Mouse (Mus musculus): ENCODE measurements around the gene Pcnx3. TPM values are rescaled to one million over a fixed set of nuclear protein-coding genes. Genes with fewer than 3 reads are reported as not detected.
"Not testable (repeated sequence)": the region's sequence is repeated elsewhere in the genome, so short reads cannot be mapped to it uniquely, and the experiment has no call there.

The Pcnx3 gene
- polyA plus RNA-seq, 1 experiment from 2014 or later, result 29.2 TPM

GRCm38 (mm10) chr19:5689088-5689428, 350 bp upstream of the Pcnx3 start:
- H3K4me1 ChIP-seq, result peaks cover 53% of the 10 kb centered on the region
- ATAC-seq (replicated peaks), result no peak

DNA sequence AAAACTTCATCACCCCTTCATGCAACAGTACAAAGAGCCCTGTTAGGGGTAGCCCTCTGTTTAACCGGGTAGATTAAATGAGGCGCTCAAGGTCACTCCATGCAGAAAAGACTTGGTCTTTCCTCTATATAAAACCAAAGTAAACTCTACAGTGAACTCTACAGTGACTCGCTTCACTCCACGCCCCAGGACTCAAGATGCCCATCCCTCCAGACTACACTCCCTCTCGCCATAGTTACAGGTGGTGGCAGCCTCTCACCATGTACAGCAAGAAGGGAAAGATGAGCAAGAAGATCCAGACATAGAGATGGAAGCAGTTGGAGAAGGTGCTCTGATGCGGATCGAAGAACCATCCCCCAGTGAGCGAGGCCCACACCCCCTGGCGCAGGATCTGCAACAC, 970 bp downstream of the Pcnx3 start:
- peaks cover 49% of the 10 kb centered on the region for H3K4me1 ChIP-seq
- H3K4me3 ChIP-seq, result peak overlapping the region; percentile 98
- H3K27me3 ChIP-seq (replicated peaks), result no peaks in the 10 kb centered on the region
- H3K27ac ChIP-seq, result peak overlapping the region; percentile 88
- H3K36me3 ChIP-seq (replicated peaks), result peaks cover 37% of the 10 kb centered on the region
- H3K9me3 ChIP-seq, result no peaks in the 10 kb centered on the region
- WGBS, result 21% methylated on average over 9 of the region's 9 CpGs
- peak overlapping the region; percentile 99 for H3K4me2 ChIP-seq
- ATAC-seq (replicated peaks), result no peak
- peak overlapping the region; percentile 95 for H3K9ac ChIP-seq

More at GRCm38 (mm10) chr19:5689088-5689428, 350 bp upstream of the Pcnx3 start:
- Histone ChIP-seq H3K4me3 (peak overlapping the region; percentile 98), H3K9ac (peak overlapping the region; percentile 61), H3K27ac (peak overlapping the region; percentile 88), H3K27me3 (replicated peaks) (no peaks in the 10 kb centered on the region), H3K36me3 (replicated peaks) (peaks cover 24% of the 10 kb centered on the region), H3K9me3 (no peaks in the 10 kb centered on the region), H3K4me2 (peak overlapping the region; percentile 99)
- under 1% methylated on average over 7 of the region's 7 CpGs for WGBS

DNA sequence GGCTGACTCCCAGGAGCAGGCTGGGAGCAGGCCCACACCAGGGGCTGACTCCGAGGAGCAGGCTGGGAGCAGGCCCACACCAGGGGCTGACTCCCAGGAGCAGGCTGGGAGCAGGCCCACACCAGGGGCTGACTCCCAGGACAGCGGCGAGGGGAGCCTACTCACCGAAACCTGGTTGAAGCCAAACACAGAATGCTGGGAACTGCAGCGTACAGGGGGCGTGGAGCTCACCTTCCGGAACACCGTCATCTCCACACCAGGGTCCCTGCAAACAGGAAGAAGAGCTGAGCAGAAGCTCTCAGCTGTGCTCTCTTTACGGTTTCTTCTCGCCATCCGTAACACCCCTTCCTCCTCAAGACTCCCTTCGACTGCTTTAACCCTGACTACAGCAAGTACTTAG, 1.8 kb downstream of the Pcnx3 start:
- H3K4me2 ChIP-seq, result peak overlapping the region; percentile 99
- peaks cover 41% of the 10 kb centered on the region for H3K4me1 ChIP-seq
- ATAC-seq (replicated peaks); H3K27me3 ChIP-seq (replicated peaks); H3K27ac ChIP-seq; H3K9me3 ChIP-seq: not testable (repeated sequence)
- H3K9ac ChIP-seq, result peak overlapping the region; percentile 95; the same call in 1 of the 2 replicates
- 96% methylated on average over 12 of the region's 12 CpGs for WGBS
- peaks cover 45% of the 10 kb centered on the region for H3K36me3 ChIP-seq (replicated peaks)
- peak overlapping the region; percentile 98; the same call in 1 of the 2 replicates for H3K4me3 ChIP-seq

DNA sequence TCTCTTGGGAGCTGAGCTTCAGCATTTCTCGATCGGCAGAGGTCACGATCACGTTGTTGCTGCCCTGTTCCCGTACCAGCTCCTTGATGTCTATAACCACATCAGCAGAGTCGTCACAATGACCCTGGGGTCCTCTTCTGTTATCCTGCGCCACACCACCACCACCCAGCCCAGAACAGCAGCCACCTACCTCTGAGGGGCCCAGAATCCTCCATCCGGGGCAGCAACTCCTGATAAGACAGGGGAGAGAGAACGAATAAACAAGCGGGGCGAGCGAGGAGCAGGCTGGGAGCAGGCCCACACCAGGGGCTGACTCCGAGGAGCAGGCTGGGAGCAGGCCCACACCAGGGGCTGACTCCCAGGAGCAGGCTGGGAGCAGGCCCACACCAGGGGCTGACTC, 2.3 kb downstream of the Pcnx3 start:
- H3K27me3 ChIP-seq (replicated peaks), result no peaks in the 10 kb centered on the region
- peaks cover 50% of the 10 kb centered on the region for H3K36me3 ChIP-seq (replicated peaks)
- no peak overlapping the region for H3K9ac ChIP-seq
- 93% methylated on average over 13 of the region's 13 CpGs for WGBS
- no peaks in the 10 kb centered on the region for H3K9me3 ChIP-seq
- no peak overlapping the region for H3K4me2 ChIP-seq
- H3K4me3 ChIP-seq, result no peak overlapping the region
- H3K27ac ChIP-seq, result no peak overlapping the region
- no peak for ATAC-seq (replicated peaks)
- peaks cover 36% of the 10 kb centered on the region for H3K4me1 ChIP-seq

- ATAC-seq (replicated peaks), result no peak
- H3K27me3 ChIP-seq (replicated peaks), result no peaks in the 10 kb centered on the region
- H3K4me1 ChIP-seq, result peaks cover 30% of the 10 kb centered on the region
- H3K4me2 ChIP-seq, result no peak overlapping the region
- no peak overlapping the region for H3K4me3 ChIP-seq
- peaks cover 55% of the 10 kb centered on the region for H3K36me3 ChIP-seq (replicated peaks)
- 95% methylated on average over 11 of the region's 11 CpGs for WGBS
- no peaks in the 10 kb centered on the region for H3K9me3 ChIP-seq
- no peak overlapping the region for H3K27ac ChIP-seq
- no peak overlapping the region for H3K9ac ChIP-seq
Measured at GRCm38 (mm10) chr19:5685861-5686260, 2.8 kb downstream of the Pcnx3 start.

- Histone ChIP-seq H3K27ac (no peak overlapping the region), H3K27me3 (replicated peaks) (no peaks in the 10 kb centered on the region), H3K9me3 (no peaks in the 10 kb centered on the region), H3K4me2 (no peak overlapping the region), H3K36me3 (replicated peaks) (peaks cover 58% of the 10 kb centered on the region), H3K9ac (no peak overlapping the region), H3K4me1 (peaks cover 25% of the 10 kb centered on the region), H3K4me3 (no peak overlapping the region)
- no peak for ATAC-seq (replicated peaks)
- WGBS, result 94% methylated on average over 19 of the region's 19 CpGs
Measured at GRCm38 (mm10) chr19:5685431-5685830, 3.3 kb downstream of the Pcnx3 start.

GRCm38 (mm10) chr19:5684985-5685384, 3.7 kb downstream of the Pcnx3 start:
- Histone ChIP-seq H3K36me3 (replicated peaks) (peaks cover 61% of the 10 kb centered on the region), H3K27ac (no peak overlapping the region), H3K27me3 (replicated peaks) (no peaks in the 10 kb centered on the region), H3K4me1 (peaks cover 21% of the 10 kb centered on the region), H3K9ac (no peak overlapping the region), H3K9me3 (no peaks in the 10 kb centered on the region), H3K4me3 (no peak overlapping the region), H3K4me2 (no peak overlapping the region)
- 92% methylated on average over 13 of the region's 13 CpGs for WGBS
- ATAC-seq (replicated peaks), result no peak

DNA sequence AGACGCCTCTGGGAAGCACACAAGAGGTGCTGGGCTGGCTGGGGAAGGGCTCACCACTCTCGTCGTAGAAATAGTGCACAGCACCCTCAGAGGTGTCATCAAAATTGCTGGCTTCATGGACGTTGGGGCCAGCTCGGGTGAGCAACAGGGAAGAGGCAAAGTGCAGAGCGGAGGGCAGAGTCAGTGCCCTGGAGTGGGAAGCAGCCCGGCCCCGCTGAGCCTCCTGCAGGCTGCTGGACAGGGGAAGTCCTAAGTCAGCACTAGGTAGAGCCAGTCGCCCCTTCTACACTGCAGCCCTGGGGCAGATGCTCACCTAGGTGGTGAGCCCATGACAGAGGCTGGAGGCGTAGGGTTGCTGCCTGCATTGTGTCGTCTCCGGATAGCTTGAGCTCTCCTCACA, 4.5 kb downstream of the Pcnx3 start:
- no peak for ATAC-seq (replicated peaks)
- Histone ChIP-seq H3K4me1 (peaks cover 13% of the 10 kb centered on the region), H3K9me3 (no peaks in the 10 kb centered on the region), H3K27me3 (replicated peaks) (no peaks in the 10 kb centered on the region), H3K4me3 (no peak overlapping the region), H3K9ac (no peak overlapping the region), H3K27ac (no peak overlapping the region), H3K36me3 (replicated peaks) (peaks cover 69% of the 10 kb centered on the region), H3K4me2 (no peak overlapping the region)
- 96% methylated on average over 12 of the region's 12 CpGs for whole genome bisulfite sequencing

DNA sequence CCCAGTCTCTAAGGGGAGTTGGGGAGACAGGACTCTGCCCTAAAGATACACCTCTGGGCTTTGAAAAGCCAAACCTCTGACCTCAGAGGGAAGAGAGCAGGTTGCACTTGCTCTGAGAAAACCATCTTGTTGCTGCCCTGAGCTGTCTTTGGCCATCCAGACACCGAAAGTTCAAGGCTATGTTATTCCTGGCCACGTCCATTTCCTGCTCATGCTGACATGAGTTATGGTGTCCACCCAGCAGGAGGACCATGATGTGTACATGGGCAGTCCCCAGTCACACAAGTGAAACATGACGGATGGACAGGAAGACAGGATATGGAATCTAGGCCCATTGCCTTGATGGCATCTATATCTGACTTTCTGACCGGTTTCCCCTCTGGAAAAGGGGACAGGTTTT, 8.3 kb downstream of the Pcnx3 start:
- Histone ChIP-seq H3K9ac (no peak overlapping the region), H3K4me2 (no peak overlapping the region), H3K4me1 (no peaks in the 10 kb centered on the region), H3K27ac (no peak overlapping the region), H3K36me3 (replicated peaks) (peaks cover 88% of the 10 kb centered on the region), H3K4me3 (no peak overlapping the region), H3K9me3 (no peaks in the 10 kb centered on the region), H3K27me3 (replicated peaks) (no peaks in the 10 kb centered on the region)
- ATAC-seq (replicated peaks), result no peak
- WGBS, result 91% methylated on average over 4 of the region's 4 CpGs

GRCm38 (mm10) chr19:5668372-5668771, 20.3 kb downstream of the Pcnx3 start:
- ATAC-seq (replicated peaks), result no peak
- Histone ChIP-seq H3K36me3 (replicated peaks) (peaks cover 54% of the 10 kb centered on the region), H3K9ac (no peak overlapping the region), H3K9me3 (no peaks in the 10 kb centered on the region), H3K27me3 (replicated peaks) (no peaks in the 10 kb centered on the region), H3K4me1 (peaks cover 8% of the 10 kb centered on the region), H3K4me2 (no peak overlapping the region), H3K4me3 (no peak overlapping the region), H3K27ac (no peak overlapping the region)
- 90% methylated on average over 4 of the region's 4 CpGs for WGBS

DNA sequence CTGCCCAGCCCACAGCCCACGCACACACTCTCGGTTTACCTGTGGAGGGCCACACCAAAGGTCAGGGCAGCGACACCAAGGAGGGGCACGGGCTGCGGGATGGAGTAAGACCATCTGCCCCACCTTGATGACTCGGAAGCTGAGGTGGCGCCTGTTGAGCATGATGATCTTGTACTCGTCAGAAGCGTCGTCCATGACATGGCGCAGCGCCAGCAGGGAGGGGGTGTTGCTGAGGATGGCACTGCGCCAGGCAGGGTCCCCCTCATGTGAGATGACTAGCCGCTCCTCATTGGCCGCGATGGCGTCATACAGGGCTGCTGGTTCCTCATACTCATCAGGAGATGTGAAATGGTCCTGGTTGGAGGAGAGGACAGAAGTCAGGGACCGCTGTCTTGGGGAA, 22.3 kb downstream of the Pcnx3 start:
- 95% methylated on average over 18 of the region's 18 CpGs for WGBS
- H3K4me3 ChIP-seq, result no peak overlapping the region
- H3K27ac ChIP-seq, result no peak overlapping the region
- H3K9ac ChIP-seq, result no peak overlapping the region
- no peak for ATAC-seq (replicated peaks)
- peaks cover 35% of the 10 kb centered on the region for H3K36me3 ChIP-seq (replicated peaks)
- H3K4me1 ChIP-seq, result peaks cover 14% of the 10 kb centered on the region
- H3K9me3 ChIP-seq, result no peaks in the 10 kb centered on the region
- H3K4me2 ChIP-seq, result no peak overlapping the region
- no peaks in the 10 kb centered on the region for H3K27me3 ChIP-seq (replicated peaks)

GRCm38 (mm10) chr19:5665465-5665864, 23.2 kb downstream of the Pcnx3 start:
- WGBS, result 93% methylated on average over 15 of the region's 15 CpGs
- no peak for ATAC-seq (replicated peaks)

DNA sequence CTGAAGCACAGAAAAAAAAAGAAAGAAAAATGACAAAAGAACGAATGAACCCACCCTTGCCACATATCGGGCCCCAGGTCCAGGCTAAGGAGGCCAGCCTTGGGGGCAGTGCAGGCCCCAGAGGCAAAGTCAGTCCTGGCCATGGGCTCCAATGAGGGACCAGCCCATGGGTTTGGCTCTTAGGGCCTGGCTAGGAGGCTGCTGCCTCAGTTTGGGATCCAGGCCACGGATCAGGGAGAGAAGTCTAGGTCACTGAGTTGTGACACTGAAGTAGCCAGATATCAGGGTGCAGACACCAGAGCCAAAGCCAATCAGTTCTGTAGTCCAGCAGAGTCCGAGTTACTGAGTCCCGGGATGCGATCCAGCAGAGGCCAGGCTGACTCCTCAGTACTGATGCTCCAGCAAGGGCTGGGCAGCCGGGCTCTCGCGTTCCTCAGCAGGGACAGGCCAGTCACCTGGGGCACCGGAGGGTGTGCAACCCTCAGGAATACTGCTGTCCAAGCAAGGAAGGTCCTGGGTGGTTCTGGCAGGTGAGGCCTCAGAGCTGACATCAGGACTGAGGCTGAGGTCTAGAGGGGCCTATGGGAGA, 23.9 kb downstream of the Pcnx3 start:
- H3K9ac ChIP-seq, result no peak overlapping the region
- no peak for ATAC-seq (replicated peaks)
- no peaks in the 10 kb centered on the region for H3K9me3 ChIP-seq
- peaks cover 14% of the 10 kb centered on the region for H3K4me1 ChIP-seq
- H3K4me2 ChIP-seq, result no peak overlapping the region
- H3K27me3 ChIP-seq (replicated peaks), result no peaks in the 10 kb centered on the region
- no peak overlapping the region for H3K27ac ChIP-seq
- peaks cover 27% of the 10 kb centered on the region for H3K36me3 ChIP-seq (replicated peaks)
- H3K4me3 ChIP-seq, result no peak overlapping the region
- WGBS, result 94% methylated on average over 10 of the region's 10 CpGs

More at GRCm38 (mm10) chr19:5665465-5665864, 23.2 kb downstream of the Pcnx3 start:
- H3K4me3 ChIP-seq, result no peak overlapping the region
- no peaks in the 10 kb centered on the region for H3K27me3 ChIP-seq (replicated peaks)
- H3K4me2 ChIP-seq, result no peak overlapping the region
- peaks cover 30% of the 10 kb centered on the region for H3K36me3 ChIP-seq (replicated peaks)
- H3K9me3 ChIP-seq, result no peaks in the 10 kb centered on the region
- H3K4me1 ChIP-seq, result peaks cover 14% of the 10 kb centered on the region
- no peak overlapping the region for H3K9ac ChIP-seq
- H3K27ac ChIP-seq, result no peak overlapping the region

All from midbrain, embryonic 15.5 days (tissue).